Mouse (Mus musculus): ENCODE measurements around the gene Clca3a2. TPM values are rescaled to one million over a fixed set of nuclear protein-coding genes. Genes with fewer than 3 reads are reported as not detected.
A peak's percentile ranks its signal among the peaks of the same experiment; 100 is the strongest.
"Not testable (repeated sequence)": the region's sequence is repeated elsewhere in the genome, so short reads cannot be mapped to it uniquely, and the experiment has no call there.

Gene Clca3a2
- 0.54 and 0.77 TPM in 2 replicates for polyA plus RNA-seq (2015; fragmentation: Nextera tagmentation; extraction: Ambion mirVana)

DNA sequence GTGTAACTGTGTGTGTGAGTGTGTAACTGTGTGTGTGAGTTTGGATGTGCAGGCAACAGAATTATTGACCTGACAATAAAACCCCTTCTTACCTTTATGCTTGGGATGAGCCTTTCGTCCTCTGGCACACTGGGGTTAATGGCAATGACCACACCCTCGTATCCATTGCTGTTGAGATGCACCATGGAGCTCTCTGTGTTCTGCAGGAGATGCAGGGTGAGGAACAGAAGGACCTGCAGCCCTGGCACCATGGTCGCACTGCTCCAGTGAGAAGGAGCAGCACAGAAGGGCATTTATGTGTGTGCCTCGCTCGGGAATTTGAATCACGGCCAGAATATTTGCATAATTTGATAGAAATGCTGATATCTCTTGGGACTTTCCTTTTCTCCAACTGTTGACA, at the start of gene Clca3a2:
Gene Clca3a2, minus strand, starts transcription at position 276 of the 400 bp plus-strand sequence.
- not testable (repeated sequence) for H3K27ac ChIP-seq; H3K9me3 ChIP-seq; H3K9ac ChIP-seq; H3K27me3 ChIP-seq (replicated peaks); H3K4me1 ChIP-seq (replicated peaks); H3K4me3 ChIP-seq (replicated peaks); H3K4me2 ChIP-seq (replicated peaks); H3K36me3 ChIP-seq
- ATAC-seq: peak; percentile 67
- 63% methylated on average over 6 of the region's 6 CpGs for WGBS

GRCm38 (mm10) chr3:144849584-144849983, 30.3 kb upstream of the Clca3a2 start:
- Histone ChIP-seq H3K27ac (no peak overlapping the region), H3K4me3 (replicated peaks) (no peak overlapping the region), H3K36me3 (no peaks in the 10 kb centered on the region), H3K9ac (no peak overlapping the region), H3K4me2 (replicated peaks) (peak overlapping the region; percentile 22; the same call in 1 of the 2 replicates), H3K9me3 (no peaks in the 10 kb centered on the region), H3K27me3 (replicated peaks) (no peaks in the 10 kb centered on the region), H3K4me1 (replicated peaks) (no peaks in the 10 kb centered on the region)
- ATAC-seq: peak; percentile 93
- 16% methylated on average over 4 of the region's 4 CpGs for WGBS

- not testable (repeated sequence) for H3K4me3 ChIP-seq (replicated peaks); H3K27me3 ChIP-seq (replicated peaks); H3K4me1 ChIP-seq (replicated peaks); H3K27ac ChIP-seq; H3K36me3 ChIP-seq; H3K9ac ChIP-seq; H3K9me3 ChIP-seq
- 47% methylated on average over 9 of the region's 9 CpGs for WGBS
- ATAC-seq: peak; percentile 83
- peak within 1 kb of the TSS; percentile 22; the same call in 1 of the 2 replicates for H3K4me2 ChIP-seq (replicated peaks)
These were observed 29.8 kb upstream of the Clca3a2 start, which contains the start of gene Clca3b for GRCm38 (mm10) chr3:144849014-144849556. Gene Clca3b (minus strand): TSS chr3:144849357.

- H3K4me2 ChIP-seq (replicated peaks): no peak overlapping the region
- H3K27ac ChIP-seq: no peak overlapping the region
- WGBS: 87% methylated on average over 6 of the region's 6 CpGs
- no peak overlapping the region for H3K4me3 ChIP-seq (replicated peaks)
- H3K9ac ChIP-seq: no peak overlapping the region
- H3K27me3 ChIP-seq (replicated peaks): no peaks in the 10 kb centered on the region
- no peaks in the 10 kb centered on the region for H3K4me1 ChIP-seq (replicated peaks)
- H3K9me3 ChIP-seq: no peaks in the 10 kb centered on the region
- ATAC-seq: no peak
- no peaks in the 10 kb centered on the region for H3K36me3 ChIP-seq
These were observed 8.0 kb upstream of the Clca3a2 start for GRCm38 (mm10) chr3:144827257-144827656.

DNA sequence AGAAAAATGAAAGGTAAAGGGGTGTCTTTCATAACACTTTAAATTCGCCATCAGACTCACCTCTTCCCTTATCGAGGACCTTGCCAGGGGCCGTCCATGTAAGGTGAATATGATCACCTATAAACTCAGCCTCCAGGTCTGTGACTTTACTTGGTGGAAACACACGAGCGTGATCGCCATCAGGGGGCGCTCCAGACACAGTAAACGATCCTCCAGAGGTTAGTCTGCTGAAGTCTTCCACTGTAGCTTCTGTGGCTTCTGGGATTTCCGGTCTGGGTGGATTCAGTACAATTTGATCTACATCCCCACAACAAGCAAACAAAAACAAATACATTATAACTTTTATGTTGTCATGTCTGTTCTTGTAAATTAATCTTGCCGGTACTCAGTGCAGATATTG, 5.9 kb upstream of the Clca3a2 start:
- Histone ChIP-seq H3K27ac (no peak overlapping the region), H3K36me3 (no peaks in the 10 kb centered on the region), H3K4me2 (replicated peaks) (no peak overlapping the region), H3K4me3 (replicated peaks) (no peak overlapping the region), H3K9me3 (no peaks in the 10 kb centered on the region), H3K9ac (no peak overlapping the region), H3K27me3 (replicated peaks) (no peaks in the 10 kb centered on the region), H3K4me1 (replicated peaks) (no peaks in the 10 kb centered on the region)
- 16% methylated on average over 10 of the region's 10 CpGs for WGBS
- peak; percentile 77; the same call in 1 of the 2 replicates for ATAC-seq

DNA sequence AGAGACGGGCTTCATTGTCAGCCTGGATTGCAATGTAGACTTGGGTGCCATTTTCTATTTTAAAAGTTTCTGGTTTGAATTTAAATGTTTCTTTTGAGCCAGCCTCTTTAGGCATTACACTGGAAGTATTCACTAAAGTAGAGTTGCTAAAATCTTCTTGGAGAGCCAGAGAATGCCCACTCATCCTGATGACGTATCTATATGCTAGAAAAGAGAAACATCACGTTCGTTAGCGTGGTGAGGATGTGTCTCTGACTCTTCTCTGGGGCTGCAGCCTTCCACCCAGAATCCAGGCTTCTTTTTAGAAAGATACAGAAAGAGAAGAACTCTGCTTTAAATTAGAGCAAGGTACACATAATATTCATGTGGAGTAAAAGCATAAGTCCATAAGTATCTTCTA, 4.0 kb upstream of the Clca3a2 start:
- H3K27ac ChIP-seq: no peak overlapping the region
- WGBS: 77% methylated on average over 5 of the region's 5 CpGs
- no peaks in the 10 kb centered on the region for H3K4me1 ChIP-seq (replicated peaks)
- no peak overlapping the region for H3K4me3 ChIP-seq (replicated peaks)
- no peak overlapping the region for H3K4me2 ChIP-seq (replicated peaks)
- H3K9ac ChIP-seq: no peak overlapping the region
- H3K9me3 ChIP-seq: no peaks in the 10 kb centered on the region
- no peak for ATAC-seq
- no peaks in the 10 kb centered on the region for H3K36me3 ChIP-seq
- no peaks in the 10 kb centered on the region for H3K27me3 ChIP-seq (replicated peaks)

DNA sequence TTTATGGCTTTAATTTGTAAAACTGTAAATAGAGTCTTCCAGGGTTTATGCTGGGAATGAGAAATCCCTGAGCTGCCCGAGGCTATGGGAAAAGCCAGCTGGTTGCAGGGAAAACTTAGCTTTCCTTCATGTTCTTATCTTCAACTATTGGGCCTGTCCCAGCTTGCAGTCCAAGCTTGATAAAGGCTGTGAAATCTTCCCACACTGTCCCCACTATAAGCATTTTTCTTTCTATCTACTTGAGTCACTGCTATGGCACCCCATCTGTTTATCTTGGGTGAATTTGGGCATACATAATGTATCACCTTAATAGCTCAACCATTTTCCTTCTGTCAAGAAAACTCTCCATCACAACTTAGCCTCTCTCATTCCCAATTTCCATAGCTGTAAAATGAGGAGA, 1.3 kb upstream of the Clca3a2 start:
- ATAC-seq: no peak

GRCm38 (mm10) chr3:144813336-144813735, 6.0 kb downstream of the Clca3a2 start:
- not testable (repeated sequence) for H3K4me2 ChIP-seq (replicated peaks); ATAC-seq; H3K27ac ChIP-seq; H3K27me3 ChIP-seq (replicated peaks); H3K9me3 ChIP-seq; H3K4me3 ChIP-seq (replicated peaks); H3K4me1 ChIP-seq (replicated peaks); H3K9ac ChIP-seq; H3K36me3 ChIP-seq
- WGBS: 86% methylated on average over 6 of the region's 6 CpGs

More for the DNA sequence above, 1.3 kb upstream of the Clca3a2 start:
- Histone ChIP-seq H3K36me3 (no peaks in the 10 kb centered on the region), H3K4me3 (replicated peaks) (no peak overlapping the region), H3K27me3 (replicated peaks) (no peaks in the 10 kb centered on the region), H3K4me1 (replicated peaks) (no peaks in the 10 kb centered on the region), H3K27ac (no peak overlapping the region), H3K4me2 (replicated peaks) (no peak overlapping the region), H3K9me3 (no peaks in the 10 kb centered on the region), H3K9ac (no peak overlapping the region)
- WGBS: 37% methylated on average over 1 of the region's 1 CpGs

DNA sequence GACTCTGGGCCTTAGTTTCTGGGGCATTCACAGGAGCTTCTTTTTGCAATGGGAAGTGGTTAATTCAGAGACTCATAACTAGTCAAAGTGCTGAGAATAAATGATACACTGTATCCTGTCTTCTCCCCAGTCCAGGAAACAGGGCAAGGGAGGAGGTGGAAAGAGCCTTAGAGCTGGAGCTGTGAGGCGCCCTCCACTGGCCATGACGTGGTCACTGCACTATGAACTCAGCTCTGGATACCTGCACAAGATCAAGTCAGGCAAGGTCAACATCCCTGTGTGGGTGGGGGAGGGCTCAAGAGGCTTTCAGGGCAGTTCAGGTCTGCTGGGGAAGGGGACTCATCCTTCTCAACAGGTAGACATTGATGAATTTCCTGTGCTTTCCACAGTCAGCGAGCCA, 7.5 kb downstream of the Clca3a2 start:
- ATAC-seq: no peak
- Histone ChIP-seq H3K4me3 (replicated peaks) (no peak overlapping the region), H3K4me2 (replicated peaks) (no peak overlapping the region), H3K9me3 (no peaks in the 10 kb centered on the region), H3K36me3 (no peaks in the 10 kb centered on the region), H3K9ac (no peak overlapping the region), H3K4me1 (replicated peaks) (no peaks in the 10 kb centered on the region), H3K27ac (no peak overlapping the region), H3K27me3 (replicated peaks) (no peaks in the 10 kb centered on the region)
- 38% methylated on average over 3 of the region's 3 CpGs for WGBS

DNA sequence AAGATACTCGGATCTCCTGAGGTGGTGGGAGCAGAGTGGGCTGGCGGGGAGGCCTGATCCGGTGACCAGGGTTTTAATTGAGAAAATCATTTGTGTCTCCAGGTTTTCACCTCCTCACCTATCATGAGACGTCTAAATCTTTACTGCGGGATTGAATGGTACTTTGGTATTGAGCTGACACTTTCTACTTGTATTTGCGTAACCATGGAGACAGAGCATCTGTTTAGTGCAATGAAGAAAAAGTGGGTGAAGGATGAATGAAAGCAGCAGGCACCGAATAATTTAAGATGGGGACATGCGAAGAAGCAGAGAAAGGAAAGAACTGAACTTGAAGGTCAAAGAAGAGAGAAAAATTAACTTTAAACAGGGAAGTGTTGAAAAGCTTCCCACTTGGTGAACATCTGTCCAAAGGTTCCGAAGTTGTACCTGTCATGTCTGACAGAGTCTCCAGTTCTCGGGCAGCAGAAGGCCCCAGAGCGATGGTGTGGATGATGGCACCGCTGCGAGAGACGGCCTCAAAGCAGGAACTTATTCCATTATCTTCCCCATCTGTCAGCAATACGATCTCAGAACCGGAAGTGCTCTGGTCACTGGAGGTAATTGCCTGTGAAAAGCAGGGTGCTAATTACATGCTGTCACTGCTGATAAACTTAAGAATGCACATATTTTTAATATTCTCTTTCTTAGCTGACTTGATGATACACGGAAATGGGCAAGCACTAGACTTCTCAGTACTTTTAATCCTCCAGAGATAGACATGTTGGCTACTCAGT, 11.0 kb downstream of the Clca3a2 start:
- H3K4me3 ChIP-seq (replicated peaks); H3K9me3 ChIP-seq; H3K4me2 ChIP-seq (replicated peaks); H3K9ac ChIP-seq; H3K4me1 ChIP-seq (replicated peaks); ATAC-seq; H3K36me3 ChIP-seq; H3K27ac ChIP-seq; H3K27me3 ChIP-seq (replicated peaks): not testable (repeated sequence)
- WGBS: 78% methylated on average over 16 of the region's 17 CpGs

DNA sequence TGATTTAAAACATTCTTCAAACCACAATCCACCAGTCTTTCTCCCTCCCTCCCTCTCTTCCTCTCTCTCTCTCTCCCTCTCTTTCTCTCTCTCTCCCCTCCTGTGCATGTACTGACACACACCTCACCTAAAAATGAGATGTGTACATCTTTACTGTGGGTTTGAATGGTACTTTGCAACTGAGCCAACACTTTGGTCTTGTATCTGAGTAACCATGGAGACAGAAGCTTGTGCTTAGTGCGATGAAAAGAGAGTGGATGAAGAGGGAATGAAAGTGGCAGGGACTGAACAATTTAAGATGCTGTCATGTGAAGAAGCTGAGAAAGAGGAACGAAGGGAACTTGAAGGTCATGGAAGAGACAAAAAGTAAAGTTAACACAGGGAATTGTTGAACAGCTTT, 12.7 kb downstream of the Clca3a2 start:
- not testable (repeated sequence) for H3K27me3 ChIP-seq (replicated peaks); H3K9me3 ChIP-seq; H3K27ac ChIP-seq; H3K9ac ChIP-seq; H3K36me3 ChIP-seq; ATAC-seq; H3K4me1 ChIP-seq (replicated peaks); H3K4me2 ChIP-seq (replicated peaks); H3K4me3 ChIP-seq (replicated peaks)
- WGBS: 66% methylated on average over 2 of the region's 2 CpGs

DNA sequence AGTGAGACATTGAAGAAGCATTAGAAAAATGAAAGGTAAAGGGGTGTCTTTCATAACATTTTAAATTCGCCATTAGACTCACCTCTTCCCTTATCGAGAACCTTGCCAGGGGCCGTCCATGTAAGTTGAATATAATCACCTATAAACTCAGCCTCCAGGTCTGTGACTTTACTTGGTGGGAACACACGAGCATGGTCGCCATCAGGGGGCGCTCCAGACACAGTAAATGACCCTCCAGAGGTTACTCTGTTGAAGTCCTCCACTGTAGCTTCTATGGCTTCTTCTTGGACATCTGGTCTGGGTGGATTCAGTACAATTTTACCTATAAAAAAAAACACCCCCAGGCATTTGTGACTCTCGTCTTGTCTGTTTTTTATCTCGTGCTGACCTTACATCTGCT, 17.4 kb downstream of the Clca3a2 start:
- Histone ChIP-seq H3K27me3 (replicated peaks) (no peaks in the 10 kb centered on the region), H3K4me1 (replicated peaks) (no peaks in the 10 kb centered on the region), H3K9me3 (no peaks in the 10 kb centered on the region), H3K4me3 (replicated peaks) (no peak overlapping the region), H3K27ac (no peak overlapping the region), H3K36me3 (no peaks in the 10 kb centered on the region), H3K4me2 (replicated peaks) (no peak overlapping the region), H3K9ac (no peak overlapping the region)
- no peak for ATAC-seq
- 29% methylated on average over 8 of the region's 8 CpGs for WGBS

Data from intestine, embryonic 15.5 days (tissue).